Mouse (Mus musculus) intestine, embryonic 15.5 days (tissue): ENCODE measurements around the gene Espn. TPM values are rescaled to one million over a fixed set of nuclear protein-coding genes. Genes with fewer than 3 reads are reported as not detected.

Source experiments
- ATAC-seq: fragments of 200-750 bp; cut with Nextera tagmentation; 2 replicates; pipeline ENCODE4 v1.8.0; 2017; ENCODE audit warnings: moderate TSS enrichment, moderate library complexity
- H3K27ac ChIP-seq: fragments of 300-500 bp; sonication (generic); 2 replicates; pipeline ENCODE4 v1.5.1; 2015; ENCODE audit warnings: mild to moderate bottlenecking, inconsistent platforms
- H3K27me3 ChIP-seq: fragments of 300-500 bp; sonication (generic); replicated peaks from 2 replicates; pipeline ENCODE4 v1.6.1; 2015; ENCODE audit warnings: inconsistent platforms
- H3K36me3 ChIP-seq: fragments of 300-500 bp; sonication (generic); 2 replicates; pipeline ENCODE4 v1.6.1; 2015; ENCODE audit warnings: inconsistent platforms
- H3K4me1 ChIP-seq: fragments of 300-500 bp; sonication (generic); replicated peaks from 2 replicates; pipeline ENCODE4 v1.6.1; 2015; ENCODE audit warnings: inconsistent platforms
- H3K4me2 ChIP-seq: fragments of 300-500 bp; sonication (generic); replicated peaks from 2 replicates; pipeline ENCODE4 v1.6.1; 2015; ENCODE audit warnings: mild to moderate bottlenecking, inconsistent platforms
- H3K4me3 ChIP-seq: fragments of 300-500 bp; sonication (generic); replicated peaks from 2 replicates; pipeline ENCODE4 v1.5.1; 2015; ENCODE audit warnings: inconsistent platforms
- H3K9ac ChIP-seq: fragments of 300-500 bp; sonication (generic); 2 replicates; pipeline ENCODE4 v1.6.1; 2015; ENCODE audit warnings: inconsistent platforms
- H3K9me3 ChIP-seq: fragments of 300-500 bp; sonication (generic); 2 replicates; pipeline ENCODE4 v1.6.1; 2016; ENCODE audit warnings: inconsistent platforms
- WGBS: fragments of 180-500 bp; shearing (Covaris S2); methylation state at CpG from one replicate; pipeline ENCODE4 v1.1.7; 2015; 5-methylcytosine and 5-hydroxymethylcytosine counted together
- polyA plus RNA-seq: library from polyadenylated mRNA; unstranded; fragments of >200 nt; fragmentation: Nextera tagmentation; extraction: Ambion mirVana; gene quantifications from 2 replicates; pipeline ENCODE4 v1.2.1, GENCODE M21; 2015

The Espn gene
- polyA plus RNA-seq, 1 experiment from 2014 or later: 29.2 TPM

- Histone ChIP-seq H3K9ac (peak overlapping the region; percentile 83), H3K4me2 (peak overlapping the region; percentile 93), H3K4me1 (peaks cover 10% of the 10 kb centered on the region), H3K27me3 (peaks cover 18% of the 10 kb centered on the region), H3K4me3 (peak overlapping the region; percentile 68), H3K9me3 (no peaks in the 10 kb centered on the region), H3K27ac (no peak overlapping the region; the same call in 1 of the 2 replicates), H3K36me3 (no peaks in the 10 kb centered on the region)
- 62% methylated on average over 6 of the region's 6 CpGs for WGBS
- ATAC-seq: no peak
Observed at GRCm38 (mm10) chr4:152177174-152177536, 25.0 kb upstream of the Espn start.

- ATAC-seq: no peak
- no peak overlapping the region for H3K4me2 ChIP-seq
- 61% methylated on average over 3 of the region's 3 CpGs for WGBS
- no peaks in the 10 kb centered on the region for H3K36me3 ChIP-seq
- H3K27ac ChIP-seq: no peak overlapping the region
- H3K9me3 ChIP-seq: no peaks in the 10 kb centered on the region
- H3K4me1 ChIP-seq: peaks cover 10% of the 10 kb centered on the region
- peaks cover 18% of the 10 kb centered on the region for H3K27me3 ChIP-seq
- H3K9ac ChIP-seq: no peak overlapping the region
- H3K4me3 ChIP-seq: no peak overlapping the region
Observed at GRCm38 (mm10) chr4:152176638-152177037, 24.5 kb upstream of the Espn start.

GRCm38 (mm10) chr4:152173956-152174355, 21.8 kb upstream of the Espn start:
- Histone ChIP-seq H3K9me3 (no peaks in the 10 kb centered on the region), H3K4me1 (peaks cover 10% of the 10 kb centered on the region), H3K27me3 (peaks cover 10% of the 10 kb centered on the region), H3K4me2 (no peak overlapping the region), H3K36me3 (no peaks in the 10 kb centered on the region), H3K27ac (no peak overlapping the region), H3K4me3 (no peak overlapping the region), H3K9ac (no peak overlapping the region)
- WGBS: 72% methylated on average over 9 of the region's 9 CpGs
- no peak for ATAC-seq

GRCm38 (mm10) chr4:152173041-152173440, 20.9 kb upstream of the Espn start:
- H3K4me1 ChIP-seq: 0 out of 2 replicates have a peak, but pooled peaks cover 3% of the 10 kb centered on the region
- ATAC-seq: no peak
- peaks cover 10% of the 10 kb centered on the region for H3K27me3 ChIP-seq
- no peak overlapping the region for H3K9ac ChIP-seq
- no peak overlapping the region for H3K4me3 ChIP-seq
- H3K9me3 ChIP-seq: no peaks in the 10 kb centered on the region
- no peak overlapping the region for H3K27ac ChIP-seq
- no peak overlapping the region for H3K4me2 ChIP-seq
- no peaks in the 10 kb centered on the region for H3K36me3 ChIP-seq
- WGBS: 0% methylated on average over 5 of the region's 5 CpGs

- Histone ChIP-seq H3K4me1 (no peaks in the 10 kb centered on the region), H3K9me3 (no peaks in the 10 kb centered on the region), H3K27ac (no peak overlapping the region), H3K36me3 (no peaks in the 10 kb centered on the region), H3K27me3 (peaks cover 10% of the 10 kb centered on the region), H3K4me2 (no peak overlapping the region), H3K4me3 (no peak overlapping the region), H3K9ac (no peak overlapping the region)
- ATAC-seq: no peak
- 87% methylated on average over 6 of the region's 6 CpGs for WGBS
Observed at GRCm38 (mm10) chr4:152171543-152171942, 19.4 kb upstream of the Espn start.

GRCm38 (mm10) chr4:152170286-152170685, 18.1 kb upstream of the Espn start:
- Histone ChIP-seq H3K27ac (no peak overlapping the region), H3K36me3 (no peaks in the 10 kb centered on the region), H3K4me2 (no peak overlapping the region), H3K27me3 (peaks cover 10% of the 10 kb centered on the region), H3K4me1 (no peaks in the 10 kb centered on the region), H3K9me3 (no peaks in the 10 kb centered on the region), H3K9ac (no peak overlapping the region), H3K4me3 (no peak overlapping the region)
- WGBS: 79% methylated on average over 10 of the region's 10 CpGs
- no peak for ATAC-seq

GRCm38 (mm10) chr4:152169103-152169502, 16.9 kb upstream of the Espn start:
- H3K36me3 ChIP-seq: no peaks in the 10 kb centered on the region
- no peaks in the 10 kb centered on the region for H3K4me1 ChIP-seq
- no peak overlapping the region for H3K4me3 ChIP-seq
- 77% methylated on average over 7 of the region's 7 CpGs for WGBS
- no peak for ATAC-seq
- H3K9ac ChIP-seq: no peak overlapping the region
- no peaks in the 10 kb centered on the region for H3K9me3 ChIP-seq
- no peak overlapping the region for H3K4me2 ChIP-seq
- no peak overlapping the region for H3K27ac ChIP-seq
- peaks cover 9% of the 10 kb centered on the region for H3K27me3 ChIP-seq

- Histone ChIP-seq H3K4me3 (no peak overlapping the region), H3K36me3 (no peaks in the 10 kb centered on the region), H3K4me1 (no peaks in the 10 kb centered on the region), H3K9me3 (no peaks in the 10 kb centered on the region), H3K27ac (no peak overlapping the region), H3K27me3 (peaks cover 3% of the 10 kb centered on the region; the same call in 1 of the 2 replicates), H3K9ac (no peak overlapping the region), H3K4me2 (no peak overlapping the region)
- ATAC-seq: no peak
- 48% methylated on average over 8 of the region's 8 CpGs for WGBS
Observed at GRCm38 (mm10) chr4:152168052-152168451, 15.9 kb upstream of the Espn start.

GRCm38 (mm10) chr4:152165036-152165931, 13.1 kb upstream of the Espn start:
- ATAC-seq: no peak
- Histone ChIP-seq H3K9ac (no peak overlapping the region), H3K4me2 (no peak overlapping the region; the same call in 1 of the 2 replicates), H3K36me3 (no peaks in the 10 kb centered on the region), H3K27ac (no peak overlapping the region), H3K4me1 (peaks cover 9% of the 10 kb centered on the region), H3K27me3 (peaks cover 18% of the 10 kb centered on the region), H3K9me3 (no peaks in the 10 kb centered on the region), H3K4me3 (no peak overlapping the region)
- 19% methylated on average over 22 of the region's 22 CpGs for WGBS

- Histone ChIP-seq H3K9ac (no peak overlapping the region), H3K4me1 (peaks cover 34% of the 10 kb centered on the region), H3K36me3 (no peaks in the 10 kb centered on the region), H3K4me3 (no peak overlapping the region), H3K4me2 (no peak overlapping the region), H3K9me3 (no peaks in the 10 kb centered on the region), H3K27me3 (peaks cover 44% of the 10 kb centered on the region), H3K27ac (no peak overlapping the region)
- 81% methylated on average over 2 of the region's 2 CpGs for WGBS
- no peak for ATAC-seq
Observed at GRCm38 (mm10) chr4:152162748-152163147, 10.6 kb upstream of the Espn start.

- H3K36me3 ChIP-seq: no peaks in the 10 kb centered on the region
- no peaks in the 10 kb centered on the region for H3K9me3 ChIP-seq
- H3K27ac ChIP-seq: no peak overlapping the region
- H3K9ac ChIP-seq: no peak overlapping the region
- peaks cover 51% of the 10 kb centered on the region for H3K27me3 ChIP-seq
- H3K4me2 ChIP-seq: no peak overlapping the region
- H3K4me3 ChIP-seq: no peak overlapping the region
- peaks cover 34% of the 10 kb centered on the region for H3K4me1 ChIP-seq
- WGBS: 57% methylated on average over 6 of the region's 6 CpGs
- ATAC-seq: no peak
Observed at GRCm38 (mm10) chr4:152161601-152162000, 9.4 kb upstream of the Espn start.

- 23% methylated on average over 4 of the region's 4 CpGs for WGBS
- no peaks in the 10 kb centered on the region for H3K9me3 ChIP-seq
- ATAC-seq: peak; percentile 87
- peak overlapping the region; percentile 33; the same call in 1 of the 2 replicates for H3K27ac ChIP-seq
- H3K4me2 ChIP-seq: peak overlapping the region; percentile 59; the same call in 1 of the 2 replicates
- no peak overlapping the region for H3K4me3 ChIP-seq
- peaks cover 34% of the 10 kb centered on the region for H3K4me1 ChIP-seq
- H3K36me3 ChIP-seq: no peaks in the 10 kb centered on the region
- peaks cover 51% of the 10 kb centered on the region for H3K27me3 ChIP-seq
- no peak overlapping the region for H3K9ac ChIP-seq
Observed at GRCm38 (mm10) chr4:152160748-152161147, 8.6 kb upstream of the Espn start.

- H3K4me1 ChIP-seq: peaks cover 34% of the 10 kb centered on the region
- H3K4me3 ChIP-seq: peak overlapping the region; percentile 27
- no peak overlapping the region for H3K27ac ChIP-seq
- H3K4me2 ChIP-seq: peak overlapping the region; percentile 59
- 4% methylated on average over 17 of the region's 19 CpGs for WGBS
- peaks cover 54% of the 10 kb centered on the region for H3K27me3 ChIP-seq
- peak; percentile 12; the same call in 1 of the 2 replicates for ATAC-seq
- no peak overlapping the region for H3K9ac ChIP-seq
- H3K36me3 ChIP-seq: no peaks in the 10 kb centered on the region
- H3K9me3 ChIP-seq: no peaks in the 10 kb centered on the region
Observed at GRCm38 (mm10) chr4:152159285-152159678, 7.1 kb upstream of the Espn start.
